Mouse (Mus musculus) right cerebral cortex, postnatal 25 days (tissue): ENCODE measurements around the gene Apobec3.

Experiments
- DNase-seq: peaks from one replicate; pipeline ENCODE4 v3.0.0; 2022

Apobec3 gene

GRCm38 (mm10) chr15:79951730-79952503 lies 60.5 kb downstream of the Apobec3 start:
- DNase-seq = no peak

GRCm38 (mm10) chr15:79952504-79953231 lies 61.2 kb downstream of the Apobec3 start:
- DNase-seq = no peak

GRCm38 (mm10) chr15:79953470-79953869 lies 62.0 kb downstream of the Apobec3 start:
- DNase-seq = no peak

- no peak for DNase-seq
These were observed 65.1 kb downstream of the Apobec3 start for GRCm38 (mm10) chr15:79956559-79956958.

GRCm38 (mm10) chr15:79958418-79958817 lies 67.0 kb downstream of the Apobec3 start:
- no peak for DNase-seq

- DNase-seq = no peak
These were observed 70.0 kb downstream of the Apobec3 start for GRCm38 (mm10) chr15:79961366-79961921.

- DNase-seq = peak; percentile 43
These were observed 71.2 kb downstream of the Apobec3 start for GRCm38 (mm10) chr15:79962661-79963060.

- no peak for DNase-seq
These were observed 72.9 kb downstream of the Apobec3 start for GRCm38 (mm10) chr15:79964376-79964775.
